21 mouse cellular contexts compared by ENCODE assay signal in genomic region chr7:55519579-55519978, GRCm38 (mm10).
"Had no signal": no experiment of that assay in that cellular context is flagged by ENCODE, and none has a peak within 500 bp of the region (broad histone marks: within the 10 kb centered on the region; RNA-seq: fewer than 3 reads in every experiment).

No protein-coding gene starts in this region.

- ATAC-seq: liver, embryonic 12.5 days; midbrain, embryonic 15.5 days had no signal

- H3K27ac ChIP-seq: layer of hippocampus, adult 2 months; limb, embryonic 10.5 days; limb, embryonic 13.5 days; liver, embryonic 12.5 days; liver, embryonic 15.5 days; lung, embryonic 15.5 days; macrophage; midbrain, embryonic 12.5 days; midbrain, embryonic 15.5 days; neural tube, embryonic 13.5 days had no signal

- DNase-seq: kidney, adult 9 months; kidney, postnatal 25 days; layer of hippocampus, adult 9-11 months; liver; lung, adult 18-20 months; lung, postnatal 14 days; retina, postnatal 1 day; right cerebral cortex, postnatal 25 days; thymus, adult 2 months; thymus, postnatal 14 days; thymus, postnatal 4 days had no signal

- H3K9me3 ChIP-seq: limb, embryonic 10.5 days; limb, embryonic 13.5 days; midbrain, embryonic 12.5 days; midbrain, embryonic 15.5 days; neural tube, embryonic 13.5 days had no signal

- H3K27me3 ChIP-seq: limb, embryonic 13.5 days; liver, embryonic 12.5 days; liver, embryonic 15.5 days; lung, embryonic 15.5 days; midbrain, embryonic 12.5 days; midbrain, embryonic 15.5 days; neural tube, embryonic 13.5 days had no signal

- H3K9ac ChIP-seq: limb, embryonic 13.5 days; liver, embryonic 12.5 days; liver, embryonic 15.5 days; lung, embryonic 15.5 days; midbrain, embryonic 12.5 days; midbrain, embryonic 15.5 days; neural tube, embryonic 13.5 days had no signal

- H3K4me3 ChIP-seq: layer of hippocampus, adult 2 months; limb, embryonic 10.5 days; limb, embryonic 13.5 days; liver, embryonic 12.5 days; liver, embryonic 15.5 days; lung, embryonic 15.5 days; midbrain, embryonic 12.5 days; midbrain, embryonic 15.5 days; neural tube, embryonic 13.5 days had no signal

- H3K4me2 ChIP-seq: limb, embryonic 13.5 days; liver, embryonic 12.5 days; liver, embryonic 15.5 days; lung, embryonic 15.5 days; midbrain, embryonic 12.5 days; midbrain, embryonic 15.5 days; neural tube, embryonic 13.5 days had no signal

- H3K4me1 ChIP-seq: limb, embryonic 10.5 days; limb, embryonic 13.5 days; liver, embryonic 12.5 days; liver, embryonic 15.5 days; lung, embryonic 15.5 days; midbrain, embryonic 12.5 days; midbrain, embryonic 15.5 days; neural tube, embryonic 13.5 days had no signal

- H3K36me3 ChIP-seq: limb, embryonic 10.5 days; limb, embryonic 13.5 days; liver, embryonic 12.5 days; liver, embryonic 15.5 days; lung, embryonic 15.5 days; midbrain, embryonic 12.5 days; midbrain, embryonic 15.5 days; neural tube, embryonic 13.5 days had no signal
